Mouse (Mus musculus) spleen, postnatal 4 days (tissue): ENCODE data around the gene Mroh7.
A peak's percentile ranks its signal among the peaks of the same experiment; 100 is the strongest.
"Not testable (repeated sequence)": the region's sequence is repeated elsewhere in the genome, so short reads cannot be mapped to it uniquely, and the experiment has no call there.

ENCODE experiments used
- DNase-seq, 2 experiments: peaks; one replicate each; pipeline ENCODE4 v3.0.0; 2022; ENCODE audit warnings: low spot score in 2 of 2

Gene Mroh7

GRCm38 (mm10) chr4:106730814-106731213 lies at the start of gene Mroh7:
Gene Mroh7, minus strand, starts transcription at chr4:106730925.
- DNase-seq, result no peak

GRCm38 (mm10) chr4:106780045-106780444 lies 49.3 kb upstream of the Mroh7 start:
- DNase-seq, result no peak

- no peak for DNase-seq
Observed at GRCm38 (mm10) chr4:106778116-106778788, 47.5 kb upstream of the Mroh7 start.

- DNase-seq, result no peak
Observed at GRCm38 (mm10) chr4:106776998-106777397, 46.3 kb upstream of the Mroh7 start.

- not testable (repeated sequence) for DNase-seq
Observed at GRCm38 (mm10) chr4:106775767-106776166, 45.0 kb upstream of the Mroh7 start.

GRCm38 (mm10) chr4:106772558-106772957 lies 41.8 kb upstream of the Mroh7 start:
- no peak for DNase-seq

- DNase-seq, result no peak
Observed at GRCm38 (mm10) chr4:106769306-106769705, 38.6 kb upstream of the Mroh7 start.

GRCm38 (mm10) chr4:106764166-106764565 lies 33.4 kb upstream of the Mroh7 start:
- DNase-seq, result no peak

- no peak for DNase-seq
Observed at GRCm38 (mm10) chr4:106751726-106752125, 21.0 kb upstream of the Mroh7 start.

- DNase-seq, result peak; percentile 38 to 71
Observed at GRCm38 (mm10) chr4:106749699-106750098, 19.0 kb upstream of the Mroh7 start.

- DNase-seq, result no peak
Observed at GRCm38 (mm10) chr4:106747001-106747580, 16.4 kb upstream of the Mroh7 start.

GRCm38 (mm10) chr4:106745862-106746261 lies 15.1 kb upstream of the Mroh7 start:
- DNase-seq, result no peak

GRCm38 (mm10) chr4:106737904-106738303 lies 7.2 kb upstream of the Mroh7 start:
- DNase-seq, result no peak

- DNase-seq, result not testable (repeated sequence)
Observed at GRCm38 (mm10) chr4:106736884-106737283, 6.2 kb upstream of the Mroh7 start.

GRCm38 (mm10) chr4:106733636-106734035 lies 2.9 kb upstream of the Mroh7 start, which contains the start of gene Fam151a:
Gene Fam151a, plus strand, starts transcription at chr4:106733889.
- no peak for DNase-seq

- no peak for DNase-seq
Observed at GRCm38 (mm10) chr4:106720631-106721030, 10.1 kb downstream of the Mroh7 start.

GRCm38 (mm10) chr4:106713622-106714021 lies 17.1 kb downstream of the Mroh7 start:
- no peak for DNase-seq

GRCm38 (mm10) chr4:106708408-106708807 lies 22.3 kb downstream of the Mroh7 start:
- peak; percentile 71 to 92 for DNase-seq

- DNase-seq, result no peak
Observed at GRCm38 (mm10) chr4:106707957-106708356, 22.8 kb downstream of the Mroh7 start.

- no peak for DNase-seq
Observed at GRCm38 (mm10) chr4:106705096-106705665, 25.5 kb downstream of the Mroh7 start.

GRCm38 (mm10) chr4:106704416-106704815 lies 26.3 kb downstream of the Mroh7 start:
- no peak for DNase-seq

GRCm38 (mm10) chr4:106703956-106704355 lies 26.8 kb downstream of the Mroh7 start:
- DNase-seq, result no peak

- DNase-seq, result no peak
Observed at GRCm38 (mm10) chr4:106700798-106701197, 29.9 kb downstream of the Mroh7 start.
